Mouse (Mus musculus) CH12.LX (cell line): ENCODE measurements at regions not wholly inside any gene's neighbourhood (a gene's known extent, or its start where the extent isn't known, plus 50 kb on each side); places are given as distances from the start of the nearest gene placed in this dataset.

Source experiments
- EP300 ChIP-seq: IDR thresholded peaks from 2 replicates; pipeline ENCODE4 v1.6.1; 2011; ENCODE audit warnings: low read length, improper control_type of control experiment
- MAX ChIP-seq: IDR thresholded peaks from 2 replicates; pipeline ENCODE4 v1.6.1; 2011; ENCODE audit warnings: low read length, improper control_type of control experiment
- POLR2A ChIP-seq: IDR thresholded peaks from 2 replicates; pipeline ENCODE4 v1.6.1; 2011; ENCODE audit warnings: low read depth, mild to moderate bottlenecking, improper control_type of control experiment, low read length

DNA sequence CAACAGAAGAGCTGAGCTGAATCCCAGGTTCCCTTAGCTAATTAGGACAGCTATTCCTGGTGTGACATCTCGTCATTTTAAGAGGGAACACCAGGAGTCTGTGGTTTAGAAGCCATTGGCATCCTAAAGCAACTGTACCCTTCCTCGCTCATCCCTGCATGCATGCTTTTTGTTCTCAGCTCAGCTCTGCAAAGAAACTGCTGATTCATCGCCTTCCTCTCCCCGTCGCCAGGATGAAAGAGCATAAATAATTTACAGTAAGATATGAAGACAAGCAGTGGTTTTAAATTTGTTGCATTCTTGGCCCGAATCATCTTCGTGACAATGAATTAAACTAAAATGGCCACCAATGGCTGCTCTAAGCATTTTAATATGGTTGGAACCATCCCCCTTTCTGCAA, 1272.9 kb downstream of the Synb start:
- no peak for TF ChIP-seq POLR2A
- TF ChIP-seq MAX = no peak
- TF ChIP-seq EP300 = no peak
